In genomic region chr11:56025746-56026570, GRCm38 (mm10) we compare ENCODE assay signal across 14 mouse cellular contexts. TPM values are rescaled to one million over a fixed set of nuclear protein-coding genes. Genes with fewer than 3 reads are reported as not detected.
A peak's percentile ranks its signal among the peaks of the same experiment; 100 is the strongest.
DNase-seq lines count a peak whose midpoint lies in the region; ATAC-seq lines count a peak whose summit lies in the region.
"Had no signal": no experiment of that assay in that cellular context is flagged by ENCODE, and none has a peak within 500 bp of the region (broad histone marks: within the 10 kb centered on the region; RNA-seq: fewer than 3 reads in every experiment).

No protein-coding gene starts in this region.

- no peaks in the 10 kb centered on the region for H3K9me3 ChIP-seq in heart, embryonic 11.5 days (replicated peaks; ENCODE audit: control insufficient read depth, low read length)
- no peaks in the 10 kb centered on the region for H3K9me3 ChIP-seq in liver, embryonic 12.5 days (replicated peaks)
- no peaks in the 10 kb centered on the region for H3K9me3 ChIP-seq in midbrain, embryonic 13.5 days

- no peaks in the 10 kb centered on the region for H3K4me1 ChIP-seq in heart, embryonic 11.5 days (ENCODE audit: control insufficient read depth, insufficient read depth, low read length)
- H3K4me1 ChIP-seq in liver, embryonic 12.5 days = no peaks in the 10 kb centered on the region
- H3K4me1 ChIP-seq in midbrain, embryonic 13.5 days (replicated peaks) = no peaks in the 10 kb centered on the region

- H3K36me3 ChIP-seq in heart, embryonic 11.5 days (ENCODE audit: control insufficient read depth, insufficient read depth, low read length) = no peaks in the 10 kb centered on the region
- no peaks in the 10 kb centered on the region for H3K36me3 ChIP-seq in liver, embryonic 12.5 days
- H3K36me3 ChIP-seq in midbrain, embryonic 13.5 days = no peaks in the 10 kb centered on the region

- H3K27me3 ChIP-seq in heart, embryonic 11.5 days (ENCODE audit: control insufficient read depth, insufficient read depth, low read length) = no peaks in the 10 kb centered on the region
- no peaks in the 10 kb centered on the region for H3K27me3 ChIP-seq in liver, embryonic 12.5 days (replicated peaks)
- H3K27me3 ChIP-seq in midbrain, embryonic 13.5 days = no peaks in the 10 kb centered on the region

- DNase-seq in heart, adult 18-20 months = peak; percentile 17 to 52
- DNase-seq in brain, adult 2 months (ENCODE audit: low read depth, low spot score) = peak; percentile 77
- DNase-seq in cerebellum, postnatal 14 days = peak; percentile 54 to 59
- DNase-seq in lung, postnatal 14 days = peak; percentile 35
- no peak for DNase-seq in spleen, postnatal 36 days (ENCODE audit: low spot score in 2 of 2)
- DNase-seq: gastrocnemius, postnatal 10 days; kidney, adult 18-20 months had no signal

- 78% methylated on average over 10 of the region's 10 CpGs for WGBS in heart, embryonic 11.5 days (ENCODE audit: insufficient replicate concordance)
- WGBS in liver, embryonic 12.5 days (ENCODE audit: insufficient replicate concordance) = 67% methylated on average over 10 of the region's 10 CpGs
- WGBS in midbrain, embryonic 13.5 days = 65% methylated on average over 10 of the region's 10 CpGs

- H3K27ac ChIP-seq in heart, embryonic 11.5 days (ENCODE audit: low read depth, low read length) = no peak overlapping the region
- no peak overlapping the region for H3K27ac ChIP-seq in liver, embryonic 12.5 days
- no peak overlapping the region for H3K27ac ChIP-seq in midbrain, embryonic 13.5 days

- H3K4me3 ChIP-seq in heart, embryonic 11.5 days (ENCODE audit: low read depth, low read length) = no peak overlapping the region
- no peak overlapping the region for H3K4me3 ChIP-seq in liver, embryonic 12.5 days
- H3K4me3 ChIP-seq in midbrain, embryonic 13.5 days (replicated peaks) = no peak overlapping the region

- ATAC-seq in heart, embryonic 11.5 days (replicated peaks; ENCODE audit: insufficient number of reproducible peaks, low FRiP score, low TSS enrichment) = no peak
- ATAC-seq in liver, embryonic 12.5 days = no peak
- ATAC-seq in midbrain, embryonic 13.5 days = no peak

- no peak overlapping the region for H3K4me2 ChIP-seq in heart, embryonic 11.5 days
- H3K4me2 ChIP-seq in liver, embryonic 12.5 days = no peak overlapping the region
- H3K4me2 ChIP-seq in midbrain, embryonic 13.5 days (replicated peaks) = no peak overlapping the region

- H3K9ac ChIP-seq in heart, embryonic 11.5 days (ENCODE audit: low read depth, low read length) = no peak overlapping the region
- no peak overlapping the region for H3K9ac ChIP-seq in liver, embryonic 12.5 days
- no peak overlapping the region for H3K9ac ChIP-seq in midbrain, embryonic 13.5 days (replicated peaks)

RNA-seq across cellular contexts. Expression of gene Nmur2, which starts 14.9 kb away (rescaled TPM):
- total RNA-seq in heart, adult 18-20 months (2021) = not detected
- 0.38 TPM in 1 of 2 replicates, not detected in the other for polyA plus RNA-seq in heart, embryonic 11.5 days (2014; fragmentation: Nextera tagmentation; extraction: Ambion mirVana)
- 0.04 TPM in 1 of 2 replicates, not detected in the other for polyA plus RNA-seq in liver, embryonic 12.5 days (2016; fragmentation: Nextera tagmentation; extraction: Ambion mirVana)
- 0.04 TPM in 1 of 2 replicates, not detected in the other for polyA plus RNA-seq in midbrain, embryonic 13.5 days (2015; fragmentation: Nextera tagmentation; extraction: Ambion mirVana)
- total RNA-seq: CH12.LX; gastrocnemius, postnatal 10 days; neutrophil, adult 5-6 weeks had no signal
- polyA plus RNA-seq: cortical plate, adult 2 months; limb, embryonic 11.5 days had no signal

Comparison
In these comparisons a context has a peak if more than half of its experiments do, and no peak if none do; other contexts are left out.
1. DNase-seq: peak in heart, adult 18-20 months (2 of 2), brain, adult 2 months (single experiment), cerebellum, postnatal 14 days (2 of 2) and lung, postnatal 14 days (single experiment); none in spleen, postnatal 36 days (0 of 2).